Mouse (Mus musculus) CD4-positive, CD25-positive, alpha-beta regulatory T cell, adult 4 months (primary cell): ENCODE measurements around the gene Trim56. TPM values are rescaled to one million over a fixed set of nuclear protein-coding genes. Genes with fewer than 3 reads are reported as not detected.
"Not testable (repeated sequence)": the region's sequence is repeated elsewhere in the genome, so short reads cannot be mapped to it uniquely, and the experiment has no call there.

Source experiments
- ATAC-seq: one replicate; pipeline ENCODE4 v1.8.0; 2017
- polyA plus RNA-seq, 2 experiments: library from polyadenylated mRNA; unstranded; fragments of 100-300 nt; shearing (Covaris generic); gene quantifications; one replicate each; pipeline ENCODE4 v1.2.1; 2017

The Trim56 gene
- 10 to 100 TPM; 15.1 to 18.5 TPM for polyA plus RNA-seq

GRCm38 (mm10) chr5:137115866-137116847, at the start of gene Trim56:
Gene Trim56 (minus strand): TSS chr5:137116209.
- ATAC-seq, result peak; percentile 93

GRCm38 (mm10) chr5:137161853-137162252, 45.8 kb upstream of the Trim56 start:
- ATAC-seq, result no peak

GRCm38 (mm10) chr5:137159461-137159860, 43.5 kb upstream of the Trim56 start:
- peak; percentile 79 for ATAC-seq

- no peak for ATAC-seq
Measured at GRCm38 (mm10) chr5:137153289-137153688, 37.3 kb upstream of the Trim56 start.

- no peak for ATAC-seq
Measured at GRCm38 (mm10) chr5:137152623-137153022, 36.6 kb upstream of the Trim56 start.

- ATAC-seq, result not testable (repeated sequence)
Measured at GRCm38 (mm10) chr5:137149272-137149882, 33.4 kb upstream of the Trim56 start, which contains the start of gene Muc3. Gene Muc3 (minus strand): TSS chr5:137149322.

- ATAC-seq, result no peak
Measured at GRCm38 (mm10) chr5:137140836-137141235, 24.8 kb upstream of the Trim56 start.

GRCm38 (mm10) chr5:137138977-137139376, 23.0 kb upstream of the Trim56 start:
- ATAC-seq, result no peak

GRCm38 (mm10) chr5:137134959-137135358, 18.9 kb upstream of the Trim56 start:
- ATAC-seq, result no peak

- peak; percentile 69 for ATAC-seq
Measured at GRCm38 (mm10) chr5:137131490-137131889, 15.5 kb upstream of the Trim56 start.

- ATAC-seq, result no peak
Measured at GRCm38 (mm10) chr5:137129281-137129680, 13.3 kb upstream of the Trim56 start.

GRCm38 (mm10) chr5:137123516-137123915, 7.5 kb upstream of the Trim56 start:
- ATAC-seq, result no peak

GRCm38 (mm10) chr5:137122686-137123193, 6.7 kb upstream of the Trim56 start:
- peak; percentile 68 for ATAC-seq

GRCm38 (mm10) chr5:137121280-137121679, 5.3 kb upstream of the Trim56 start:
- no peak for ATAC-seq

GRCm38 (mm10) chr5:137118878-137119277, 2.9 kb upstream of the Trim56 start:
- ATAC-seq, result no peak

- not testable (repeated sequence) for ATAC-seq
Measured at GRCm38 (mm10) chr5:137117994-137118393, 2.0 kb upstream of the Trim56 start.

- no peak for ATAC-seq
Measured at GRCm38 (mm10) chr5:137116987-137117386, 978 bp upstream of the Trim56 start.

GRCm38 (mm10) chr5:137114891-137115561, 983 bp downstream of the Trim56 start:
- no peak for ATAC-seq

- no peak for ATAC-seq
Measured at GRCm38 (mm10) chr5:137111542-137112408, 4.2 kb downstream of the Trim56 start.

GRCm38 (mm10) chr5:137110863-137111262, 5.1 kb downstream of the Trim56 start:
- no peak for ATAC-seq

GRCm38 (mm10) chr5:137109941-137110593, 5.9 kb downstream of the Trim56 start:
- no peak for ATAC-seq
